Mouse (Mus musculus) forebrain, embryonic 12.5 days (tissue): Measurements from ENCODE around the gene Wasf2. TPM values are rescaled to one million over a fixed set of nuclear protein-coding genes. Genes with fewer than 3 reads are reported as not detected.
"Not testable (repeated sequence)": the region's sequence is repeated elsewhere in the genome, so short reads cannot be mapped to it uniquely, and the experiment has no call there.

Experiments used
- ATAC-seq: fragments of 200-750 bp; cut with Nextera tagmentation; 2 replicates; pipeline ENCODE4 v1.8.0; 2017; ENCODE audit warnings: moderate TSS enrichment; ENCODE audit not compliant: low FRiP score
- H3K27ac ChIP-seq: fragments of 300-500 bp; sonication (generic); 2 replicates; pipeline ENCODE4 v1.5.1; 2016; ENCODE audit warnings: mild to moderate bottlenecking
- H3K27me3 ChIP-seq: fragments of 300-500 bp; sonication (generic); 2 replicates; pipeline ENCODE4 v1.6.1; 2016; ENCODE audit warnings: mild to moderate bottlenecking
- H3K36me3 ChIP-seq: fragments of 300-500 bp; sonication (generic); replicated peaks from 2 replicates; pipeline ENCODE4 v1.6.1; 2016; ENCODE audit warnings: mild to moderate bottlenecking
- H3K4me1 ChIP-seq: fragments of 300-500 bp; sonication (generic); 2 replicates; pipeline ENCODE4 v1.6.1; 2016
- H3K4me2 ChIP-seq: fragments of 300-500 bp; sonication (generic); 2 replicates; pipeline ENCODE4 v1.6.1; 2016; ENCODE audit warnings: mild to moderate bottlenecking, moderate library complexity
- H3K4me3 ChIP-seq: fragments of 300-500 bp; sonication (generic); replicated peaks from 2 replicates; pipeline ENCODE4 v1.5.1; 2016; ENCODE audit warnings: mild to moderate bottlenecking
- H3K9ac ChIP-seq: fragments of 300-500 bp; sonication (generic); 2 replicates; pipeline ENCODE4 v1.6.1; 2016; ENCODE audit warnings: mild to moderate bottlenecking
- H3K9me3 ChIP-seq: fragments of 300-500 bp; sonication (generic); 2 replicates; pipeline ENCODE4 v1.6.1; 2016
- WGBS: fragments of 180-500 bp; shearing (Covaris S2); methylation state at CpG from one replicate; pipeline ENCODE4 v1.1.7; 2016; 5-methylcytosine and 5-hydroxymethylcytosine counted together
- polyA plus RNA-seq: library from polyadenylated mRNA; unstranded; fragments of >200 nt; fragmentation: Nextera tagmentation; extraction: Ambion mirVana; gene quantifications from 2 replicates; pipeline ENCODE4 v1.2.1, GENCODE M21; 2016

Gene Wasf2
- polyA plus RNA-seq, 1 experiment from 2014 or later = 42.5 TPM

- Histone ChIP-seq H3K27ac (peak overlapping the region; percentile 78), H3K4me2 (0 out of 2 replicates have a peak overlapping the region, but pooled peaks have one; percentile 9), H3K36me3 (no peaks in the 10 kb centered on the region), H3K27me3 (peaks cover 32% of the 10 kb centered on the region), H3K4me1 (peaks cover 75% of the 10 kb centered on the region), H3K4me3 (no peak overlapping the region), H3K9ac (peak overlapping the region; percentile 45), H3K9me3 (no peaks in the 10 kb centered on the region)
- no peak for ATAC-seq
- WGBS = 50% methylated on average over 18 of the region's 18 CpGs
Observed at GRCm38 (mm10) chr4:133090720-133091458, 39.4 kb upstream of the Wasf2 start.

GRCm38 (mm10) chr4:133091459-133091785 is 38.9 kb upstream of the Wasf2 start:
- H3K27ac ChIP-seq = peak overlapping the region; percentile 78
- peaks cover 27% of the 10 kb centered on the region for H3K27me3 ChIP-seq
- H3K9ac ChIP-seq = no peak overlapping the region
- no peak overlapping the region for H3K4me2 ChIP-seq
- H3K9me3 ChIP-seq = no peaks in the 10 kb centered on the region
- no peaks in the 10 kb centered on the region for H3K36me3 ChIP-seq
- ATAC-seq = no peak
- WGBS = 80% methylated on average over 4 of the region's 4 CpGs
- no peak overlapping the region for H3K4me3 ChIP-seq
- H3K4me1 ChIP-seq = peaks cover 69% of the 10 kb centered on the region

- H3K9ac ChIP-seq = peak overlapping the region; percentile 45
Observed at GRCm38 (mm10) chr4:133092453-133092901, 37.8 kb upstream of the Wasf2 start.

GRCm38 (mm10) chr4:133093056-133093455 is 37.2 kb upstream of the Wasf2 start:
- Histone ChIP-seq H3K4me2 (no peak overlapping the region), H3K9ac (no peak overlapping the region; the same call in 1 of the 2 replicates), H3K27me3 (peaks cover 24% of the 10 kb centered on the region), H3K4me3 (no peak overlapping the region), H3K4me1 (peaks cover 56% of the 10 kb centered on the region), H3K36me3 (no peaks in the 10 kb centered on the region), H3K9me3 (no peaks in the 10 kb centered on the region), H3K27ac (peak overlapping the region; percentile 90)
- no peak for ATAC-seq
- 63% methylated on average over 6 of the region's 6 CpGs for WGBS

More at GRCm38 (mm10) chr4:133092453-133092901, 37.8 kb upstream of the Wasf2 start:
- ATAC-seq = peak; percentile 42; the same call in 1 of the 2 replicates
- Histone ChIP-seq H3K4me1 (peaks cover 62% of the 10 kb centered on the region), H3K27ac (peak overlapping the region; percentile 75), H3K4me3 (peak overlapping the region; percentile 11; the same call in 1 of the 2 replicates), H3K9me3 (no peaks in the 10 kb centered on the region), H3K27me3 (peaks cover 24% of the 10 kb centered on the region), H3K4me2 (peak overlapping the region; percentile 43), H3K36me3 (no peaks in the 10 kb centered on the region)
- WGBS = 5% methylated on average over 18 of the region's 18 CpGs

- no peak for ATAC-seq
- H3K27me3 ChIP-seq = peaks cover 24% of the 10 kb centered on the region
- H3K9ac ChIP-seq = no peak overlapping the region; the same call in 1 of the 2 replicates
- peak overlapping the region; percentile 90 for H3K27ac ChIP-seq
- WGBS = 20% methylated on average over 6 of the region's 6 CpGs
- peaks cover 56% of the 10 kb centered on the region for H3K4me1 ChIP-seq
- no peaks in the 10 kb centered on the region for H3K36me3 ChIP-seq
- H3K9me3 ChIP-seq = no peaks in the 10 kb centered on the region
- H3K4me3 ChIP-seq = no peak overlapping the region
- no peak overlapping the region for H3K4me2 ChIP-seq
Observed at GRCm38 (mm10) chr4:133093481-133094033, 36.7 kb upstream of the Wasf2 start.

GRCm38 (mm10) chr4:133094255-133094654 is 36.0 kb upstream of the Wasf2 start:
- no peak for ATAC-seq
- no peak overlapping the region for H3K4me3 ChIP-seq
- no peak overlapping the region for H3K4me2 ChIP-seq
- H3K27ac ChIP-seq = peak overlapping the region; percentile 90
- no peaks in the 10 kb centered on the region for H3K9me3 ChIP-seq
- peaks cover 24% of the 10 kb centered on the region for H3K27me3 ChIP-seq
- peaks cover 56% of the 10 kb centered on the region for H3K4me1 ChIP-seq
- no peak overlapping the region for H3K9ac ChIP-seq
- WGBS = 30% methylated on average over 1 of the region's 1 CpGs
- H3K36me3 ChIP-seq = no peaks in the 10 kb centered on the region

GRCm38 (mm10) chr4:133094936-133095733 is 35.2 kb upstream of the Wasf2 start:
- WGBS = 24% methylated on average over 16 of the region's 16 CpGs
- Histone ChIP-seq H3K4me1 (peaks cover 50% of the 10 kb centered on the region), H3K4me2 (peak overlapping the region; percentile 48), H3K36me3 (no peaks in the 10 kb centered on the region), H3K4me3 (peak overlapping the region; percentile 16), H3K27me3 (peaks cover 24% of the 10 kb centered on the region), H3K27ac (peak overlapping the region; percentile 90), H3K9ac (peak overlapping the region; percentile 30), H3K9me3 (no peaks in the 10 kb centered on the region)
- peak; percentile 87 for ATAC-seq

- Histone ChIP-seq H3K4me2 (peak overlapping the region; percentile 48), H3K4me1 (peaks cover 45% of the 10 kb centered on the region), H3K9ac (peak overlapping the region; percentile 30; the same call in 1 of the 2 replicates), H3K4me3 (peak overlapping the region; percentile 16; the same call in 1 of the 2 replicates), H3K27me3 (peaks cover 24% of the 10 kb centered on the region), H3K27ac (peak overlapping the region; percentile 90)
- H3K9me3 ChIP-seq, H3K36me3 ChIP-seq, ATAC-seq: not testable (repeated sequence)
- WGBS = 10% methylated on average over 3 of the region's 3 CpGs
Observed at GRCm38 (mm10) chr4:133095734-133096065, 34.6 kb upstream of the Wasf2 start.

- peak overlapping the region; percentile 34 for H3K4me3 ChIP-seq
- WGBS = 0% methylated on average over 15 of the region's 26 CpGs
Observed at GRCm38 (mm10) chr4:133096671-133097070, 33.6 kb upstream of the Wasf2 start.

GRCm38 (mm10) chr4:133101751-133102150 is 28.6 kb upstream of the Wasf2 start:
- no peak overlapping the region for H3K9ac ChIP-seq
- no peak overlapping the region for H3K27ac ChIP-seq
- H3K9me3 ChIP-seq = no peaks in the 10 kb centered on the region
- H3K4me1 ChIP-seq = peaks cover 12% of the 10 kb centered on the region
- H3K27me3 ChIP-seq = no peaks in the 10 kb centered on the region
- no peaks in the 10 kb centered on the region for H3K36me3 ChIP-seq
- H3K4me3 ChIP-seq = no peak overlapping the region
- H3K4me2 ChIP-seq = no peak overlapping the region
- WGBS = 87% methylated on average over 9 of the region's 9 CpGs
- ATAC-seq = no peak

More at GRCm38 (mm10) chr4:133096671-133097070, 33.6 kb upstream of the Wasf2 start:
- Histone ChIP-seq H3K4me1 (peaks cover 36% of the 10 kb centered on the region), H3K27me3 (peaks cover 19% of the 10 kb centered on the region), H3K4me2 (0 out of 2 replicates have a peak overlapping the region, but pooled peaks have one; percentile 29)
- not testable (repeated sequence) for H3K9me3 ChIP-seq, H3K36me3 ChIP-seq, H3K9ac ChIP-seq, ATAC-seq, H3K27ac ChIP-seq

- Histone ChIP-seq H3K27ac (no peak overlapping the region), H3K9me3 (no peaks in the 10 kb centered on the region)
- 25% methylated on average over 14 of the region's 16 CpGs for WGBS
Observed at GRCm38 (mm10) chr4:133103525-133104193, 26.6 kb upstream of the Wasf2 start.

GRCm38 (mm10) chr4:133104194-133104569 is 26.1 kb upstream of the Wasf2 start:
- no peak overlapping the region for H3K9ac ChIP-seq
- WGBS = 35% methylated on average over 10 of the region's 10 CpGs
- no peaks in the 10 kb centered on the region for H3K9me3 ChIP-seq
- ATAC-seq = no peak
- peaks cover 12% of the 10 kb centered on the region for H3K4me1 ChIP-seq
- H3K4me3 ChIP-seq = no peak overlapping the region
- H3K4me2 ChIP-seq = no peak overlapping the region
- no peak overlapping the region for H3K27ac ChIP-seq
- no peaks in the 10 kb centered on the region for H3K27me3 ChIP-seq
- no peaks in the 10 kb centered on the region for H3K36me3 ChIP-seq

More at GRCm38 (mm10) chr4:133103525-133104193, 26.6 kb upstream of the Wasf2 start:
- no peak overlapping the region for H3K9ac ChIP-seq
- H3K4me2 ChIP-seq = no peak overlapping the region
- H3K4me1 ChIP-seq = peaks cover 12% of the 10 kb centered on the region
- no peaks in the 10 kb centered on the region for H3K36me3 ChIP-seq
- H3K4me3 ChIP-seq = no peak overlapping the region
- ATAC-seq = no peak
- H3K27me3 ChIP-seq = no peaks in the 10 kb centered on the region
